Mouse (Mus musculus): ENCODE measurements at regions not wholly inside any gene's neighbourhood (a gene's known extent, or its start where the extent isn't known, plus 50 kb on each side); places are given as distances from the start of the nearest gene placed in this dataset.
"Not testable (repeated sequence)": the region's sequence is repeated elsewhere in the genome, so short reads cannot be mapped to it uniquely, and the experiment has no call there.

- DNase-seq (ENCODE audit: low spot score in 2 of 2), result peak; percentile 51 to 60
Observed at GRCm38 (mm10) chr8:103623781-103624434, 477.5 kb upstream of the Cdh5 start.

- no peak for DNase-seq (ENCODE audit: low spot score in 2 of 2)
Observed at GRCm38 (mm10) chr8:103625166-103625890, 476.1 kb upstream of the Cdh5 start.

GRCm38 (mm10) chr8:103626446-103626845, 475.0 kb upstream of the Cdh5 start:
- DNase-seq (ENCODE audit: low spot score in 2 of 2), result no peak

- DNase-seq (ENCODE audit: low spot score in 2 of 2), result no peak
Observed at GRCm38 (mm10) chr8:103632543-103632942, 468.9 kb upstream of the Cdh5 start.

- no peak for DNase-seq (ENCODE audit: low spot score in 2 of 2)
Observed at GRCm38 (mm10) chr8:103634951-103635350, 466.5 kb upstream of the Cdh5 start.

- DNase-seq (ENCODE audit: low spot score in 2 of 2), result no peak
Observed at GRCm38 (mm10) chr8:103643621-103644020, 457.8 kb upstream of the Cdh5 start.

GRCm38 (mm10) chr8:103644106-103644505, 457.3 kb upstream of the Cdh5 start:
- DNase-seq (ENCODE audit: low spot score in 2 of 2), result peak; percentile 62 to 64

- DNase-seq (ENCODE audit: low spot score in 2 of 2), result no peak
Observed at GRCm38 (mm10) chr8:103644845-103645244, 456.6 kb upstream of the Cdh5 start.

- no peak for DNase-seq (ENCODE audit: low spot score in 2 of 2)
Observed at GRCm38 (mm10) chr8:103664796-103665195, 436.6 kb upstream of the Cdh5 start.

GRCm38 (mm10) chr8:103686233-103686632, 415.2 kb upstream of the Cdh5 start:
- not testable (repeated sequence) for DNase-seq (ENCODE audit: low spot score in 2 of 2)

- DNase-seq (ENCODE audit: low spot score in 2 of 2), result no peak
Observed at GRCm38 (mm10) chr8:103690438-103690837, 411.0 kb upstream of the Cdh5 start.

GRCm38 (mm10) chr8:103693531-103693930, 407.9 kb upstream of the Cdh5 start:
- DNase-seq (ENCODE audit: low spot score in 2 of 2), result no peak

- DNase-seq (ENCODE audit: low spot score in 2 of 2), result no peak
Observed at GRCm38 (mm10) chr8:103694331-103694891, 407.0 kb upstream of the Cdh5 start.

GRCm38 (mm10) chr8:103699016-103699520, 402.4 kb upstream of the Cdh5 start:
- no peak for DNase-seq (ENCODE audit: low spot score in 2 of 2)

- DNase-seq (ENCODE audit: low spot score in 2 of 2), result no peak
Observed at GRCm38 (mm10) chr8:103702236-103702635, 399.2 kb upstream of the Cdh5 start.

GRCm38 (mm10) chr8:103706084-103706483, 395.3 kb upstream of the Cdh5 start:
- DNase-seq (ENCODE audit: low spot score in 2 of 2), result no peak

GRCm38 (mm10) chr8:103710871-103711270, 390.6 kb upstream of the Cdh5 start:
- not testable (repeated sequence) for DNase-seq (ENCODE audit: low spot score in 2 of 2)

- no peak for DNase-seq (ENCODE audit: low spot score in 2 of 2)
Observed at GRCm38 (mm10) chr8:103717723-103718122, 383.7 kb upstream of the Cdh5 start.

GRCm38 (mm10) chr8:103733466-103733865, 368.0 kb upstream of the Cdh5 start:
- no peak for DNase-seq (ENCODE audit: low spot score in 2 of 2)

GRCm38 (mm10) chr8:103738330-103738729, 363.1 kb upstream of the Cdh5 start:
- DNase-seq (ENCODE audit: low spot score in 2 of 2), result no peak

- DNase-seq (ENCODE audit: low spot score in 2 of 2), result no peak
Observed at GRCm38 (mm10) chr8:103741395-103741794, 360.0 kb upstream of the Cdh5 start.

- DNase-seq (ENCODE audit: low spot score in 2 of 2), result no peak
Observed at GRCm38 (mm10) chr8:103748734-103749133, 352.7 kb upstream of the Cdh5 start.

Data from layer of hippocampus, postnatal 10 days (tissue).